Mouse (Mus musculus) hindbrain, embryonic 16.5 days (tissue): ENCODE data around the gene Ppp1cc. TPM values are rescaled to one million over a fixed set of nuclear protein-coding genes. Genes with fewer than 3 reads are reported as not detected.
"Not testable (repeated sequence)": the region's sequence is repeated elsewhere in the genome, so short reads cannot be mapped to it uniquely, and the experiment has no call there.

Experiments used
- ATAC-seq: fragments of 200-750 bp; cut with Nextera tagmentation; 2 replicates; pipeline ENCODE4 v1.8.0; 2017; ENCODE audit warnings: moderate TSS enrichment, moderate library complexity
- H3K27ac ChIP-seq: fragments of 300-500 bp; sonication (generic); 2 replicates; pipeline ENCODE4 v1.5.1; 2014; ENCODE audit warnings: low read depth, mild to moderate bottlenecking, control low read depth, low read length, moderate library complexity
- H3K27me3 ChIP-seq: fragments of 300-500 bp; sonication (generic); replicated peaks from 2 replicates; pipeline ENCODE4 v1.6.1; 2014; ENCODE audit warnings: low read length; ENCODE audit not compliant: control insufficient read depth, insufficient read depth
- H3K36me3 ChIP-seq: fragments of 300-500 bp; sonication (generic); 2 replicates; pipeline ENCODE4 v1.6.1; 2014; ENCODE audit warnings: mild to moderate bottlenecking, low read length, moderate library complexity, mixed read lengths; ENCODE audit not compliant: control insufficient read depth, insufficient read depth
- H3K4me1 ChIP-seq: fragments of 300-500 bp; sonication (generic); 2 replicates; pipeline ENCODE4 v1.6.1; 2014; ENCODE audit warnings: low read depth, low read length; ENCODE audit not compliant: control insufficient read depth, insufficient read depth
- H3K4me2 ChIP-seq: fragments of 300-500 bp; sonication (generic); 2 replicates; pipeline ENCODE4 v1.6.1; 2014; ENCODE audit warnings: mild to moderate bottlenecking, low read length, control low read depth, moderate library complexity
- H3K4me3 ChIP-seq: fragments of 300-500 bp; sonication (generic); 2 replicates; pipeline ENCODE4 v1.5.1; 2014; ENCODE audit warnings: mild to moderate bottlenecking, low read length, control low read depth, moderate library complexity
- H3K9ac ChIP-seq: fragments of 300-500 bp; sonication (generic); 2 replicates; pipeline ENCODE4 v1.6.1; 2014; ENCODE audit warnings: low read depth, mild to moderate bottlenecking, control low read depth, low read length, moderate library complexity
- H3K9me3 ChIP-seq: fragments of 300-500 bp; sonication (generic); 2 replicates; pipeline ENCODE4 v1.6.1; 2014; ENCODE audit warnings: mild to moderate bottlenecking, low read length, moderate library complexity; ENCODE audit not compliant: control insufficient read depth
- whole genome bisulfite sequencing: fragments of 180-500 bp; shearing (Covaris S2); extraction: QIAGEN DNeasy Blood & Tissue Kit; methylation state at CpG from one replicate; pipeline ENCODE4 v1.1.7; 2014; 5-methylcytosine and 5-hydroxymethylcytosine counted together
- polyA plus RNA-seq: library from polyadenylated mRNA; unstranded; fragments of >200 nt; fragmentation: Nextera tagmentation; extraction: Ambion mirVana; gene quantifications from 2 replicates; pipeline ENCODE4 v1.2.1, GENCODE M21; 2015

The Ppp1cc gene
- polyA plus RNA-seq, 1 experiment from 2014 or later, result 185 TPM

- not testable (repeated sequence) for H3K4me3 ChIP-seq, H3K27ac ChIP-seq, H3K4me1 ChIP-seq, H3K4me2 ChIP-seq, H3K27me3 ChIP-seq, H3K36me3 ChIP-seq, H3K9ac ChIP-seq, ATAC-seq, H3K9me3 ChIP-seq
- 100% methylated on average over 1 of the region's 1 CpGs for WGBS
Observed at GRCm38 (mm10) chr5:122212820-122213219, 54.7 kb downstream of the Ppp1cc start.

DNA sequence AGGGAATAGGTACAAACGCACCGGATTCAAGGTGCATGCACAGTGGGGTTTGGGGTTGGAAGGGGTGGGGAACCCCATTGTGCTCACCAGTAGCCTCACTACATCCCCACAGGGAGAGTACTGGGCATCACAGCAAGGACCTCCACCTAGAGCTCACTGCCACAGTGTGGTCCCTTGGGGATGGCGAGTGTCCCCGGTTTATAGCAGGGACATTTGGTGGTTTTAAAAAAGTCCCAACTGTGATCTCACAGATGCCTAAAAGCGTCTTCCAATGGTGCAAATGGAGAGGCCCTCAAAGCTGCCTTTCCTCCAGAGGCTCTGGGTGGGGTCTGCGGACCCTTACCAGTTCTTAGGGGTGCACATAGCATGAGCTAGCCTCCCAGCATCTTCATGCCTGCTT is 55.8 kb downstream of the Ppp1cc start:
- H3K27ac ChIP-seq, result no peak overlapping the region
- H3K4me1 ChIP-seq, result no peaks in the 10 kb centered on the region; the same call in 1 of the 2 replicates
- H3K4me2 ChIP-seq, result no peak overlapping the region
- no peak overlapping the region for H3K4me3 ChIP-seq
- no peaks in the 10 kb centered on the region for H3K27me3 ChIP-seq
- H3K9me3 ChIP-seq, result no peaks in the 10 kb centered on the region
- H3K36me3 ChIP-seq, result no peaks in the 10 kb centered on the region
- no peak for ATAC-seq
- no peak overlapping the region for H3K9ac ChIP-seq
- WGBS, result 95% methylated on average over 6 of the region's 6 CpGs

DNA sequence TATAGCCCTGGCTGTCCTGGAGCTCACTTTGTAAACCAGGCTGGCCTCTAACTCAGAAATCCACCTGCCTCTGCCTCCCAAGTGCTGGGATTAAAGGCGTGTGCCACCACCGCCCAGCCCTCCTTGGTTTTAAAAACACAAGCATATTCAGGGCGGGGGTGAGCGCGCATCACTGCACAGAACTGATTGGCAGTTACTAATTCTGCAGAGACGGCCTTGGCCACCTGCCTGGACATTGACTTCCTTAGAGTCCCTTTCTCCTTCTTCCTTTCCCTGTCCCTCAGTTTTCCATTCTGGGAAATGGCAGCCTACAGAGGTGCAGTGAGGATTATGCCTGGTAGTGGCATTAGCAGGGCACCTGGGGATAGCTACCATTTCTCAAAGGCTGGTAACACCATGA is 59.6 kb downstream of the Ppp1cc start:
- no peaks in the 10 kb centered on the region for H3K36me3 ChIP-seq
- H3K4me2 ChIP-seq, result no peak overlapping the region
- no peaks in the 10 kb centered on the region for H3K27me3 ChIP-seq
- no peaks in the 10 kb centered on the region for H3K4me1 ChIP-seq
- no peaks in the 10 kb centered on the region for H3K9me3 ChIP-seq
- no peak for ATAC-seq
- no peak overlapping the region for H3K27ac ChIP-seq
- 80% methylated on average over 6 of the region's 6 CpGs for WGBS
- no peak overlapping the region for H3K4me3 ChIP-seq
- H3K9ac ChIP-seq, result no peak overlapping the region

DNA sequence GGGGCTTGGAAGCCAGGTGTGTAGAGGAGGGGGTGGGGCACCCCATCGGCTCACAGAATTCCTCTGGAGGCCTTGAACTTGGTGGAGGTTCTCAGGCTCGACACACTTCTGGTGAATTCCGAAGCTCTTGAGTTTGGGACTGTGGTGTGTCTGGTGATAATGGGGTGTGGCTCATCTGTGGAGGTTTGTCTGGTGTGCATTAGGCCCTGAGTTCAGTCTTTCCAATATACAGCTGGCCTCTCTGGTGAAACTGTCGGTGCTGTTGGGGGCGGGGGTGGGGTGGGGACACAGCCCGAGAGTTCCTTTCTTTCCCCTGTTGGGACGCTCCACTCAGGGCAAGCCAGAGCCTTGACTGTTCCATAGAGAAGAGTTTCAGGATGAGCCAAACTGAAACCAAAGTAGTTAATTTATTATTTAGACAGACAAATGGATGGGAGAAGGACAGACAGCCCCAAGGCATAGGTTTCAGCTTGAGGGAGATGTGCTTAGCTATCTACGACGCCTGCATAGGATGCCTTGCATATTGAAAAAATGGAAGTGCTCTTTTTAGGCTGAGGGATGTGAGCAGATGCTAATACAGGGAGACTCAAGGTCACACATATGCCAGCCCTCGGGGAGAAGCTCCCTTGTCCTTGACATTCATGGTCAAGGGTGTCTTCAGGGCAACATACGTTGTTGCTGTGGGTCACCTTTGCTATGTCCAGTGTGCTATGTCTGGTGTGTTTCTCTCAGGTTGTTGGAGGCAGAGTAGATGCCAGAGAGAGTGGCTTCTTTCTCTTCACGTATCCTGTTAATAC is 60.2 kb downstream of the Ppp1cc start:
- Histone ChIP-seq H3K4me3 (no peak overlapping the region), H3K9me3 (no peaks in the 10 kb centered on the region), H3K27me3 (no peaks in the 10 kb centered on the region), H3K36me3 (no peaks in the 10 kb centered on the region), H3K9ac (no peak overlapping the region), H3K4me2 (no peak overlapping the region), H3K27ac (no peak overlapping the region), H3K4me1 (no peaks in the 10 kb centered on the region)
- no peak for ATAC-seq
- 89% methylated on average over 12 of the region's 12 CpGs for WGBS

DNA sequence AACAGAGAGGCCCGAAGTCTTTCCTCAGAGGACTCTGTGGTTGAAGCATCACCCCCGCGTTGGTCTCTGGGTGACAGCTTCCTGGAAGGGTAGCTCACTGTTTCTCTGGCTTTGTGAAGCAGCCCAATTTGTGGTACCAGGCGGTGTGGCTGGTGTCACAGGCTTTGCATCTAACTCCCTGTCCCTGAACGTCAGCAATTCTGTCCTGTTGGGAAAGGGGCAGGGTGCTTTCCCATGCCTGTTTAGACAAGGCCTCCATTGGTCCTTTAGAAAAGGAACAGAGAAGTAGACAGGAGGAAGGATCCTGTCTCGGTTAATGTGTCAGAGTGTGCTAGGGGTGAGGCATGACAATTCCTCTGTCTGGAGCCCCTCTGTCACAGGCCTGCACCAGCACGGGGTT is 60.9 kb downstream of the Ppp1cc start:
- Histone ChIP-seq H3K4me3 (no peak overlapping the region), H3K9me3 (no peaks in the 10 kb centered on the region), H3K27ac (no peak overlapping the region), H3K36me3 (no peaks in the 10 kb centered on the region), H3K4me1 (no peaks in the 10 kb centered on the region), H3K4me2 (no peak overlapping the region), H3K9ac (no peak overlapping the region), H3K27me3 (no peaks in the 10 kb centered on the region)
- ATAC-seq, result no peak
- 83% methylated on average over 7 of the region's 7 CpGs for WGBS

DNA sequence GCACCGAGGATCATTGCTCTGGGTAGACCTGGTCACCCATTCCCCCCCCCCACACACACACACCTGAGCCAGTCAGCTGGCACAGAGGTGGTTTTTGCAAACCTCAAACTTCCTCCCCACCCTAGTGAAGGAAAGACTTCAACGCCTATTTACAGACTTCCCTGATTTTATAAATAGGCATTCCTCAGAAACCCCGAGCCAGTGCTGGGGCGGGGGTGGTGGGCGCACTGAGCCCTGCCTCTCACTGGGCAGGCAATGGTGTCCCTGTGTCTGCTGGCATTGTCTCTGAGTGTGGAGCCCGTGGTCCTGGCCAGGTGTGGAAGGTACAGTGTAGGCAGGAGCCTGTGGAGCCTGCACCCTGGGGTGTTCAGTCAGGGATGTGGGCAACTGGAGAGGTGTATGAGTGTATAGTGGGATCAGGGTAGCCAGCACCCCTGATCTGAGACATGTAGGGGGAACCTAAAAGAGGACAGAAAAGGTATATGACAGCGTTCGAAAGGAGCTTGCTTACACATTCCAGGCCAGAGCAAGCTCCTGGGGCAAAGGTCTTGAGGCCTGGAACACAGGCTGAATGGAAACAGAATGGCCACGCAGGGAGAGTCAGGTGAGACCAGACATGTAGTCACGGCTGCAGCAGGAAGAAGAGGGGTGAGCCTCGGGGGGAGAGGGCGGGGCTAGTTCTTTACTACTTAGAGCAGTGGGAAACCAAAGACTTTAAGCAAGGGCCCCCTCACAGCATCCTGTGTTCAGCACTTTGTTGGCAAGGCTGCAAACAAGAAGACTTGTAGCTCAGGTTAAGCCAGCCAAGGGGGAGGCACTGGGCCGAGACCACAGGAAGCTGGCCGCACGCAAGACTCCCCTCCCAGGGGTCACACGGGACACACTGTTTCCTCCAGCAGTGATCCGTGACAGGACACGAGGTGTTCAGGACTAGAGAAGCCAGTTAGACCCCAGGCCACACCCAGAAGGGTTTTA is 61.9 kb downstream of the Ppp1cc start:
- no peak overlapping the region for H3K9ac ChIP-seq
- no peak for ATAC-seq

DNA sequence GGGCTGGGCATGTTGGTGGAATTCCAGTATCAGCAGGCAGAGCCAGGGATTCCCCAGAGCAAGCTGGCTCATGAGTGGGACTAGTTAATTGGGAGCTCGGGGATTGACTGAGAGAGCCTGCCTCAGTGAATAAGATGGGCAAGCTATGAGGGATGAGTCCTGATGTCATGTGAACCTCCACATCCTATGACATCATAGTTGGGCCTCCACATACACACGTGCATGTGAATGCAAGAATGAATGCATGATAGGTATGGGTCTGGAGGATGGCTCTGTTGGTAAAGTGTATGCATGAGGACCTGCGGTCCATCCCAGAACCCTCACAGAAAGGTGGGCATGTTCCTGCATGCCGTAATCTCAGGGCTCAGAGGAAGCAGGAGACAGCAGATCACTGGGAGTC is 63.0 kb downstream of the Ppp1cc start:
- WGBS, result 97% methylated on average over 4 of the region's 4 CpGs
- no peak for ATAC-seq
- no peak overlapping the region for H3K9ac ChIP-seq

More for the DNA sequence above, 61.9 kb downstream of the Ppp1cc start:
- no peaks in the 10 kb centered on the region for H3K36me3 ChIP-seq
- H3K4me3 ChIP-seq, result no peak overlapping the region
- 77% methylated on average over 17 of the region's 18 CpGs for WGBS
- no peaks in the 10 kb centered on the region for H3K9me3 ChIP-seq
- H3K27ac ChIP-seq, result no peak overlapping the region
- no peaks in the 10 kb centered on the region for H3K4me1 ChIP-seq
- no peak overlapping the region for H3K4me2 ChIP-seq
- no peaks in the 10 kb centered on the region for H3K27me3 ChIP-seq

GRCm38 (mm10) chr5:122224291-122224690 is 66.2 kb downstream of the Ppp1cc start:
- whole genome bisulfite sequencing, result 95% methylated on average over 2 of the region's 2 CpGs
- Histone ChIP-seq H3K4me3 (no peak overlapping the region), H3K27me3 (no peaks in the 10 kb centered on the region), H3K27ac (no peak overlapping the region), H3K9ac (no peak overlapping the region), H3K9me3 (peaks cover 4% of the 10 kb centered on the region; the same call in 1 of the 2 replicates), H3K4me2 (no peak overlapping the region), H3K4me1 (no peaks in the 10 kb centered on the region), H3K36me3 (no peaks in the 10 kb centered on the region)
- ATAC-seq, result no peak

More for the DNA sequence above, 63.0 kb downstream of the Ppp1cc start:
- Histone ChIP-seq H3K4me2 (no peak overlapping the region), H3K27ac (no peak overlapping the region), H3K4me1 (no peaks in the 10 kb centered on the region), H3K9me3 (no peaks in the 10 kb centered on the region), H3K36me3 (no peaks in the 10 kb centered on the region), H3K27me3 (no peaks in the 10 kb centered on the region), H3K4me3 (no peak overlapping the region)
